ENCODE assay signal across 8 mouse cellular contexts in genomic region chr11:16260764-16261578, GRCm38 (mm10). TPM values are rescaled to one million over a fixed set of nuclear protein-coding genes. Genes with fewer than 3 reads are reported as not detected.
A peak's percentile ranks its signal among the peaks of the same experiment; 100 is the strongest.
DNase-seq lines count a peak whose midpoint lies in the region; ATAC-seq and TF ChIP-seq lines count a peak whose summit lies in the region.

No protein-coding gene starts in this region.

- no peak overlapping the region for H3K27ac ChIP-seq in embryonic facial prominence, embryonic 12.5 days
- no peak overlapping the region for H3K27ac ChIP-seq in heart, embryonic 12.5 days (ENCODE audit: poor library complexity, severe bottlenecking)
- H3K27ac ChIP-seq in kidney, embryonic 16.5 days (ENCODE audit: low read length), result no peak overlapping the region
- no peak overlapping the region for H3K27ac ChIP-seq in limb, embryonic 15.5 days

- H3K9ac ChIP-seq in embryonic facial prominence, embryonic 12.5 days, result peak overlapping the region; percentile 50
- H3K9ac ChIP-seq in heart, embryonic 12.5 days, result peak overlapping the region; percentile 14; the same call in 1 of the 2 replicates
- peak overlapping the region; percentile 55 for H3K9ac ChIP-seq in kidney, embryonic 16.5 days (replicated peaks; ENCODE audit: low read length)
- no peak overlapping the region for H3K9ac ChIP-seq in limb, embryonic 15.5 days

- DNase-seq in thymus, postnatal 14 days, result peak; percentile 3
- no peak for DNase-seq in thymus, postnatal 10 days (ENCODE audit: low spot score in 2 of 2)
- DNase-seq in testis, postnatal 10 days (ENCODE audit: low spot score), result peak; percentile 66

- under 1% methylated on average over 40 of the region's 40 CpGs for WGBS in embryonic facial prominence, embryonic 12.5 days
- WGBS in heart, embryonic 12.5 days, result under 1% methylated on average over 40 of the region's 40 CpGs
- under 1% methylated on average over 40 of the region's 40 CpGs for WGBS in kidney, embryonic 16.5 days
- under 1% methylated on average over 40 of the region's 40 CpGs for WGBS in limb, embryonic 15.5 days

- H3K27me3 ChIP-seq in embryonic facial prominence, embryonic 12.5 days, result peaks cover 45% of the 10 kb centered on the region
- H3K27me3 ChIP-seq in heart, embryonic 12.5 days (replicated peaks), result peaks cover 44% of the 10 kb centered on the region
- H3K27me3 ChIP-seq in kidney, embryonic 16.5 days (ENCODE audit: insufficient read depth, low read length), result peaks cover 42% of the 10 kb centered on the region
- peaks cover 45% of the 10 kb centered on the region for H3K27me3 ChIP-seq in limb, embryonic 15.5 days
- peaks cover 10% of the 10 kb centered on the region for H3K27me3 ChIP-seq in myocyte (ENCODE audit: control insufficient read depth, insufficient read depth, insufficient read length)

- TF ChIP-seq POLR2A in myocyte (IDR thresholded peaks at IDR 0.05; ENCODE audit: insufficient read length, low read depth), result no peak

- no peaks in the 10 kb centered on the region for H3K36me3 ChIP-seq in embryonic facial prominence, embryonic 12.5 days
- no peaks in the 10 kb centered on the region for H3K36me3 ChIP-seq in heart, embryonic 12.5 days
- no peaks in the 10 kb centered on the region for H3K36me3 ChIP-seq in kidney, embryonic 16.5 days (ENCODE audit: insufficient read depth, low read length)
- no peaks in the 10 kb centered on the region for H3K36me3 ChIP-seq in limb, embryonic 15.5 days
- H3K36me3 ChIP-seq in myocyte (ENCODE audit: control insufficient read depth, insufficient read depth), result no peaks in the 10 kb centered on the region

- no peaks in the 10 kb centered on the region for H3K79me2 ChIP-seq in myocyte (ENCODE audit: control insufficient read depth, insufficient read depth)

- H3ac ChIP-seq in myocyte (ENCODE audit: control insufficient read depth, insufficient read length), result no peak overlapping the region

- peak overlapping the region; percentile 89 for H3K4me2 ChIP-seq in embryonic facial prominence, embryonic 12.5 days (replicated peaks)
- H3K4me2 ChIP-seq in heart, embryonic 12.5 days, result peak overlapping the region; percentile 79
- peak overlapping the region; percentile 82 for H3K4me2 ChIP-seq in kidney, embryonic 16.5 days (replicated peaks; ENCODE audit: low read depth, low read length)
- H3K4me2 ChIP-seq in limb, embryonic 15.5 days, result peak overlapping the region; percentile 64
- H3K4me2 ChIP-seq in myocyte (ENCODE audit: low read depth), result peak overlapping the region; percentile 12

- no peaks in the 10 kb centered on the region for H3K9me3 ChIP-seq in embryonic facial prominence, embryonic 12.5 days
- H3K9me3 ChIP-seq in heart, embryonic 12.5 days (replicated peaks), result no peaks in the 10 kb centered on the region
- H3K9me3 ChIP-seq in kidney, embryonic 16.5 days (ENCODE audit: low read length), result no peaks in the 10 kb centered on the region
- no peaks in the 10 kb centered on the region for H3K9me3 ChIP-seq in limb, embryonic 15.5 days

- H3K4me1 ChIP-seq in embryonic facial prominence, embryonic 12.5 days, result 0 out of 2 replicates have a peak, but pooled peaks cover 5% of the 10 kb centered on the region
- H3K4me1 ChIP-seq in heart, embryonic 12.5 days (replicated peaks), result peaks cover 10% of the 10 kb centered on the region
- peaks cover 13% of the 10 kb centered on the region; the same call in 1 of the 2 replicates for H3K4me1 ChIP-seq in kidney, embryonic 16.5 days (ENCODE audit: insufficient read depth, low read length)
- peaks cover 13% of the 10 kb centered on the region for H3K4me1 ChIP-seq in limb, embryonic 15.5 days

- no peak for ATAC-seq in embryonic facial prominence, embryonic 12.5 days (ENCODE audit: insufficient number of reproducible peaks, insufficient read depth, low FRiP score, low TSS enrichment)
- peak; percentile 73; the same call in 1 of the 2 replicates for ATAC-seq in heart, embryonic 12.5 days (ENCODE audit: insufficient number of reproducible peaks, low FRiP score)
- peak; percentile 91 for ATAC-seq in kidney, embryonic 16.5 days (ENCODE audit: low FRiP score, low TSS enrichment)
- ATAC-seq in limb, embryonic 15.5 days (ENCODE audit: insufficient number of reproducible peaks, low FRiP score, low TSS enrichment, low read depth), result peak; percentile 48; the same call in 1 of the 2 replicates

- H3K4me3 ChIP-seq in embryonic facial prominence, embryonic 12.5 days, result peak overlapping the region; percentile 43
- H3K4me3 ChIP-seq in heart, embryonic 12.5 days, result peak overlapping the region; percentile 44
- peak overlapping the region; percentile 47 for H3K4me3 ChIP-seq in kidney, embryonic 16.5 days (ENCODE audit: low read length)
- peak overlapping the region; percentile 38 for H3K4me3 ChIP-seq in limb, embryonic 15.5 days
- H3K4me3 ChIP-seq in myocyte, result no peak overlapping the region

TF ChIP-seq in myocyte, 11 proteins besides CTCF, POLR2A, EP300 and RAD21:
- TF ChIP-seq POLR2AphosphoS2 (IDR thresholded peaks at IDR 0.05; ENCODE audit: insufficient read length, low read depth), result no peak
- TF ChIP-seq CEBPB (IDR thresholded peaks at IDR 0.05; ENCODE audit: insufficient read depth, poor library complexity, severe bottlenecking), result no peak
- no peak for TF ChIP-seq REST (IDR thresholded peaks at IDR 0.05; ENCODE audit: insufficient read depth, insufficient read length)
- TF ChIP-seq MAX (IDR thresholded peaks at IDR 0.05; ENCODE audit: low read depth), result no peak
- no peak for TF ChIP-seq SRF (IDR thresholded peaks at IDR 0.05; ENCODE audit: control insufficient read depth, insufficient read length, low read depth)
- no peak for TF ChIP-seq TCF3 (IDR thresholded peaks at IDR 0.05; ENCODE audit: insufficient read length, low read depth)
- TF ChIP-seq E2F4 (IDR thresholded peaks at IDR 0.05; ENCODE audit: insufficient read depth), result no peak
- no peak for TF ChIP-seq MYOG (IDR thresholded peaks at IDR 0.05; ENCODE audit: control insufficient read depth in 1 of 3, insufficient read depth in 1 of 3, insufficient read length in 2 of 3, low read depth in 2 of 3)
- TF ChIP-seq MYOD1 (IDR thresholded peaks at IDR 0.05; ENCODE audit: control insufficient read depth in 1 of 3, insufficient read length in 2 of 3, low read depth in 2 of 3), result no peak
- TF ChIP-seq USF1 (IDR thresholded peaks at IDR 0.05; ENCODE audit: low read depth), result no peak
- no peak for TF ChIP-seq TCF12 (IDR thresholded peaks at IDR 0.05; ENCODE audit: insufficient read depth, poor library complexity, severe bottlenecking)

RNA-seq across cellular contexts. Expression of gene Vstm2a, which starts 3.4 kb away (rescaled TPM):
- 3.7 and 4.2 TPM in 2 replicates for polyA plus RNA-seq in embryonic facial prominence, embryonic 12.5 days (2016; fragmentation: Nextera tagmentation; extraction: Ambion mirVana)
- polyA plus RNA-seq in heart, embryonic 12.5 days (2016; fragmentation: Nextera tagmentation; extraction: Ambion mirVana), result 0.08 TPM in 1 of 2 replicates, not detected in the other
- polyA plus RNA-seq in kidney, embryonic 16.5 days (2015; fragmentation: Nextera tagmentation; extraction: Ambion mirVana), result 0.32 and 0.56 TPM in 2 replicates
- 2.1 and 4.1 TPM in 2 replicates for polyA plus RNA-seq in limb, embryonic 15.5 days (2015; fragmentation: Nextera tagmentation; extraction: Ambion mirVana)
- polyA plus RNA-seq in myocyte (2012; fragmentation: generic; extraction: Trizol), result not detected

Comparison
In these comparisons a context has a peak if more than half of its experiments do, and no peak if none do; other contexts are left out.
1. DNase-seq: peak in thymus, postnatal 14 days (single experiment) and testis, postnatal 10 days (single experiment); none in thymus, postnatal 10 days (0 of 2).
2. H3K4me2 ChIP-seq: peak in every context shown above with its lines; median percentile 89 in embryonic facial prominence, embryonic 12.5 days; 82 in kidney, embryonic 16.5 days; 79 in heart, embryonic 12.5 days; 64 in limb, embryonic 15.5 days; 12 in myocyte.